Mouse (Mus musculus) kidney, postnatal 25 days (tissue): ENCODE measurements at regions not wholly inside any gene's neighbourhood (a gene's known extent, or its start where the extent isn't known, plus 50 kb on each side); places are given as distances from the start of the nearest gene placed in this dataset.

Source experiments
- DNase-seq, 2 experiments: peaks; one replicate each; pipeline ENCODE4 v3.0.0; 2021; ENCODE audit warnings: mixed read lengths in 2 of 2

- DNase-seq = no peak
These were observed 293.9 kb downstream of the Plk2 start for GRCm38 (mm10) chr13:110688796-110689195.

- DNase-seq = peak; percentile 61 to 78
These were observed 295.8 kb downstream of the Plk2 start for GRCm38 (mm10) chr13:110690501-110691255.

- no peak for DNase-seq
These were observed 297.9 kb downstream of the Plk2 start for GRCm38 (mm10) chr13:110692696-110693095.

- no peak for DNase-seq
These were observed 300.0 kb downstream of the Plk2 start for GRCm38 (mm10) chr13:110694876-110695275.

- DNase-seq = peak; percentile 3 to 59
These were observed 301.7 kb downstream of the Plk2 start for GRCm38 (mm10) chr13:110696549-110696948.

- DNase-seq = peak in 1 of 2 experiments; percentile 11
These were observed 309.4 kb downstream of the Plk2 start for GRCm38 (mm10) chr13:110704261-110704660.

- DNase-seq = no peak
These were observed 316.0 kb downstream of the Plk2 start for GRCm38 (mm10) chr13:110710847-110711246.

GRCm38 (mm10) chr13:110712527-110712926 is 317.7 kb downstream of the Plk2 start:
- DNase-seq = no peak

- no peak for DNase-seq
These were observed 327.3 kb downstream of the Plk2 start for GRCm38 (mm10) chr13:110722170-110722569.

- no peak for DNase-seq
These were observed 327.9 kb downstream of the Plk2 start for GRCm38 (mm10) chr13:110722752-110723151.

- DNase-seq = no peak
These were observed 330.0 kb downstream of the Plk2 start for GRCm38 (mm10) chr13:110724836-110725235.

GRCm38 (mm10) chr13:110725821-110726220 is 331.0 kb downstream of the Plk2 start:
- DNase-seq = no peak

- DNase-seq = peak in 1 of 2 experiments; percentile 45
These were observed 340.7 kb downstream of the Plk2 start for GRCm38 (mm10) chr13:110735511-110735910.

- DNase-seq = no peak
These were observed 346.8 kb downstream of the Plk2 start for GRCm38 (mm10) chr13:110741576-110742206.

- DNase-seq = peak; percentile 10 to 47
These were observed 352.5 kb downstream of the Plk2 start for GRCm38 (mm10) chr13:110747223-110747868.

- no peak for DNase-seq
These were observed 357.9 kb downstream of the Plk2 start for GRCm38 (mm10) chr13:110752746-110753145.

GRCm38 (mm10) chr13:110754548-110754947 is 359.7 kb downstream of the Plk2 start:
- peak in 1 of 2 experiments; percentile 26 for DNase-seq

GRCm38 (mm10) chr13:110756877-110757276 is 362.0 kb downstream of the Plk2 start:
- no peak for DNase-seq

GRCm38 (mm10) chr13:110769210-110769609 is 374.4 kb downstream of the Plk2 start:
- DNase-seq = no peak

- DNase-seq = no peak
These were observed 380.4 kb downstream of the Plk2 start for GRCm38 (mm10) chr13:110775251-110775650.

- DNase-seq = no peak
These were observed 389.4 kb downstream of the Plk2 start for GRCm38 (mm10) chr13:110784162-110784785.

GRCm38 (mm10) chr13:110784822-110785221 is 390.0 kb downstream of the Plk2 start:
- no peak for DNase-seq

- DNase-seq = no peak
These were observed 403.5 kb downstream of the Plk2 start for GRCm38 (mm10) chr13:110798313-110798712.
